Mouse (Mus musculus): Measurements from ENCODE around the gene Ccdc97. TPM values are rescaled to one million over a fixed set of nuclear protein-coding genes. Genes with fewer than 3 reads are reported as not detected.
A peak's percentile ranks its signal among the peaks of the same experiment; 100 is the strongest.

Gene Ccdc97
- total RNA-seq (2021), result 10 to 100 TPM; 61.2 TPM

GRCm38 (mm10) chr7:25718788-25719417 is at the start of gene Ccdc97:
TSS of gene Ccdc97 (minus strand) at chr7:25719088.
- peak; percentile 93 to 96 for DNase-seq (ENCODE audit: low spot score in 2 of 2)
- intact Hi-C loops (cut with DNase I), result loop anchor here (5.0 kb wide), 1 partner anchor 37 kb away; the partner anchor contains the start of gene B9d2

- intact Hi-C loops (cut with DNase I), result no loop called here
- DNase-seq (ENCODE audit: low spot score in 2 of 2), result no peak
These were observed 49.3 kb upstream of the Ccdc97 start for GRCm38 (mm10) chr7:25768229-25768628.

GRCm38 (mm10) chr7:25766108-25766507 is 47.2 kb upstream of the Ccdc97 start:
- intact Hi-C loops (cut with DNase I), result no loop called here
- no peak for DNase-seq (ENCODE audit: low spot score in 2 of 2)

GRCm38 (mm10) chr7:25764221-25764620 is 45.3 kb upstream of the Ccdc97 start:
- intact Hi-C loops (cut with DNase I), result no loop called here

GRCm38 (mm10) chr7:25763678-25764077 is 44.8 kb upstream of the Ccdc97 start:
- no peak for DNase-seq (ENCODE audit: low spot score in 2 of 2)
- intact Hi-C loops (cut with DNase I), result no loop called here

More at GRCm38 (mm10) chr7:25764221-25764620, 45.3 kb upstream of the Ccdc97 start:
- DNase-seq (ENCODE audit: low spot score in 2 of 2), result no peak

GRCm38 (mm10) chr7:25761354-25761753 is 42.5 kb upstream of the Ccdc97 start:
- DNase-seq (ENCODE audit: low spot score in 2 of 2), result no peak
- intact Hi-C loops (cut with DNase I), result no loop called here

- intact Hi-C loops (cut with DNase I), result loop anchor here (1.0 to 5.0 kb wide), 2 partner anchors 49 to 91 kb away; no protein-coding TSS in a partner anchor
- DNase-seq (ENCODE audit: low spot score in 2 of 2), result peak; percentile 80 to 84
These were observed 37.1 kb upstream of the Ccdc97 start for GRCm38 (mm10) chr7:25756011-25756410.

- intact Hi-C loops (cut with DNase I), result loop anchor here (5.0 kb wide), 1 partner anchor 92 kb away; no protein-coding TSS in a partner anchor
- peak in 1 of 2 experiments; percentile 69 for DNase-seq (ENCODE audit: low spot score in 2 of 2)
These were observed 36.6 kb upstream of the Ccdc97 start for GRCm38 (mm10) chr7:25755468-25755833.

GRCm38 (mm10) chr7:25754738-25755467 is 36.0 kb upstream of the Ccdc97 start, which contains the start of gene Hnrnpul1:
TSS of gene Hnrnpul1 (minus strand) at chr7:25754757.
- intact Hi-C loops (cut with DNase I), result loop anchor here (5.0 kb wide), 1 partner anchor 92 kb away; no protein-coding TSS in a partner anchor
- peak; percentile 100 for DNase-seq (ENCODE audit: low spot score in 2 of 2)

GRCm38 (mm10) chr7:25754439-25754737 is 35.5 kb upstream of the Ccdc97 start:
- no peak for DNase-seq (ENCODE audit: low spot score in 2 of 2)
- intact Hi-C loops (cut with DNase I), result no loop called here

GRCm38 (mm10) chr7:25753643-25754438 is 35.0 kb upstream of the Ccdc97 start:
- intact Hi-C loops (cut with DNase I), result no loop called here
- DNase-seq (ENCODE audit: low spot score in 2 of 2), result no peak

- DNase-seq (ENCODE audit: low spot score in 2 of 2), result no peak
- intact Hi-C loops (cut with DNase I), result no loop called here
These were observed 34.2 kb upstream of the Ccdc97 start for GRCm38 (mm10) chr7:25753076-25753475.

GRCm38 (mm10) chr7:25746844-25747243 is 28.0 kb upstream of the Ccdc97 start:
- intact Hi-C loops (cut with DNase I), result no loop called here
- no peak for DNase-seq (ENCODE audit: low spot score in 2 of 2)

- no peak for DNase-seq (ENCODE audit: low spot score in 2 of 2)
- intact Hi-C loops (cut with DNase I), result no loop called here
These were observed 19.4 kb upstream of the Ccdc97 start for GRCm38 (mm10) chr7:25738277-25738676.

- no peak for DNase-seq (ENCODE audit: low spot score in 2 of 2)
- intact Hi-C loops (cut with DNase I), result no loop called here
These were observed 18.0 kb upstream of the Ccdc97 start for GRCm38 (mm10) chr7:25736920-25737319.

GRCm38 (mm10) chr7:25734991-25735390 is 16.1 kb upstream of the Ccdc97 start:
- no peak for DNase-seq (ENCODE audit: low spot score in 2 of 2)
- intact Hi-C loops (cut with DNase I), result no loop called here

- intact Hi-C loops (cut with DNase I), result no loop called here
- DNase-seq (ENCODE audit: low spot score in 2 of 2), result no peak
These were observed 12.6 kb upstream of the Ccdc97 start for GRCm38 (mm10) chr7:25731294-25732055.

GRCm38 (mm10) chr7:25729862-25730261 is 11.0 kb upstream of the Ccdc97 start:
- intact Hi-C loops (cut with DNase I), result no loop called here
- DNase-seq (ENCODE audit: low spot score in 2 of 2), result no peak

- DNase-seq (ENCODE audit: low spot score in 2 of 2), result no peak
- intact Hi-C loops (cut with DNase I), result no loop called here
These were observed 10.5 kb upstream of the Ccdc97 start for GRCm38 (mm10) chr7:25729396-25729795.

- no peak for DNase-seq (ENCODE audit: low spot score in 2 of 2)
- intact Hi-C loops (cut with DNase I), result no loop called here
These were observed 8.9 kb upstream of the Ccdc97 start for GRCm38 (mm10) chr7:25727800-25728199.
